Mouse (Mus musculus) left cerebral cortex, postnatal 25 days (tissue): ENCODE results near the gene Majin. TPM values are rescaled to one million over a fixed set of nuclear protein-coding genes. Genes with fewer than 3 reads are reported as not detected.

Source experiments
- microRNA-seq, 2 experiments: library from miRNA; unstranded; fragments of <30 nt; microRNA quantifications; one replicate each; pipeline ENCODE4 v1.2.0; 2022
- total RNA-seq, 2 experiments: library from RNA; stranded (reverse); gene quantifications; 2 replicates each; pipeline ENCODE4 v1.2.3; 2021

Gene Majin
- total RNA-seq, 2 experiments from 2014 or later: 0.53 TPM; not detected in 1

Small RNAs within 50 kb of the gene (microRNA-seq; reads per million reads assigned to microRNA genes)
- gene Mir192 (13.8 to 18.6 reads per million in 2 experiments), gene Mir194-2 (23.2 to 31.7 reads per million in 2 experiments)

Other genes with a start within 250 kb of the Majin start
- gene Pola2, start 220.2 kb upstream of the Majin start, total RNA-seq: 1 to 10 TPM; 3.8 to 5.6 TPM
- not detected for gene Slc22a20, start 198.2 kb upstream of the Majin start, total RNA-seq
- 10 to 100 TPM; 17.5 to 18.5 TPM for gene Capn1, start 168.5 kb upstream of the Majin start, total RNA-seq
- gene Syvn1, start 137.8 kb upstream of the Majin start, total RNA-seq: 10 to 100 TPM; 45.4 to 49.5 TPM
- 10 to 100 TPM; 45.1 to 47.0 TPM for gene Mrpl49, start 126.6 kb upstream of the Majin start, total RNA-seq
- gene Fau, start 126.5 kb upstream of the Majin start, total RNA-seq: 100 to 1,000 TPM; 593 to 625 TPM
- 10 to 100 TPM; 33.4 to 38.1 TPM for gene Znhit2, start 123.2 kb upstream of the Majin start, total RNA-seq
- 10 to 100 TPM; 24.9 to 25.2 TPM for gene Tm7sf2, start 116.0 kb upstream of the Majin start, total RNA-seq
- gene Vps51, start 107.2 kb upstream of the Majin start, total RNA-seq: 10 to 100 TPM; 71.9 to 77.6 TPM
- not detected for gene Tmem262, start 104.4 kb upstream of the Majin start, total RNA-seq
- gene Gm28374, start 102.1 kb upstream of the Majin start, total RNA-seq: under 1 TPM; 0.53 to 0.55 TPM
- gene Zfpl1, start 99.4 kb upstream of the Majin start, total RNA-seq: 10 to 100 TPM; 36.5 to 37.2 TPM
- gene Cdca5, start 99.4 kb upstream of the Majin start, total RNA-seq: under 1 TPM; 0.18 to 0.34 TPM
- gene AC131692.1, start 90.0 kb upstream of the Majin start, total RNA-seq: not detected
- under 1 TPM in 1 of 2 experiments, not detected in 1; 0.21 TPM for gene Naaladl1, start 78.6 kb upstream of the Majin start, total RNA-seq
- 10 to 100 TPM; 23.7 to 25.0 TPM for gene Sac3d1, start 65.7 kb upstream of the Majin start, total RNA-seq
- 10 to 100 TPM; 36.2 to 43.6 TPM for gene Snx15, start 56.1 kb upstream of the Majin start, total RNA-seq
- gene Batf2, start 43.4 kb upstream of the Majin start, total RNA-seq: under 1 TPM in 1 of 2 experiments, not detected in 1; 0.71 TPM
- gene Arl2, start 42.8 kb upstream of the Majin start, total RNA-seq: 10 to 100 TPM; 71.5 to 76.8 TPM
- gene Gpha2, start 42.0 kb downstream of the Majin start, total RNA-seq: not detected
- 100 to 1,000 TPM; 153 to 165 TPM for gene Ppp2r5b, start 51.5 kb downstream of the Majin start, total RNA-seq
- 10 to 100 TPM; 33.1 to 35.6 TPM for gene Atg2a, start 57.3 kb downstream of the Majin start, total RNA-seq
- 10 to 100 TPM; 35.9 to 40.3 TPM for gene Ehd1, start 92.3 kb downstream of the Majin start, total RNA-seq
- gene Cdc42bpg, start 122.1 kb downstream of the Majin start, total RNA-seq: 1 to 10 TPM; 2.7 to 2.9 TPM
- gene Men1, start 150.6 kb downstream of the Majin start, total RNA-seq: 10 to 100 TPM; 69.7 to 70.0 TPM
- gene Map4k2, start 156.7 kb downstream of the Majin start, total RNA-seq: 10 to 100 TPM; 83.3 to 92.3 TPM
- 100 to 1,000 TPM; 180 to 195 TPM for gene Sf1, start 179.3 kb downstream of the Majin start, total RNA-seq
- 10 to 100 TPM; 26.8 to 35.5 TPM for gene Pygm, start 200.0 kb downstream of the Majin start, total RNA-seq
- 10 to 100 TPM; 49.8 to 86.4 TPM for gene Rasgrp2, start 215.0 kb downstream of the Majin start, total RNA-seq
- gene Nrxn2, start 234.3 kb downstream of the Majin start, total RNA-seq: 100 to 1,000 TPM; 627 to 654 TPM